Mouse (Mus musculus) ZHBTc4 (cell line): Measurements from ENCODE around the gene Gm12258.
A peak's percentile ranks its signal among the peaks of the same experiment; 100 is the strongest.
"Not testable (repeated sequence)": the region's sequence is repeated elsewhere in the genome, so short reads cannot be mapped to it uniquely, and the experiment has no call there.

ENCODE experiments used
- DNase-seq: peaks from one replicate; pipeline ENCODE4 v3.0.0-alpha.2; 2011; ENCODE audit warnings: low read depth, low spot score

Gm12258 gene

DNA sequence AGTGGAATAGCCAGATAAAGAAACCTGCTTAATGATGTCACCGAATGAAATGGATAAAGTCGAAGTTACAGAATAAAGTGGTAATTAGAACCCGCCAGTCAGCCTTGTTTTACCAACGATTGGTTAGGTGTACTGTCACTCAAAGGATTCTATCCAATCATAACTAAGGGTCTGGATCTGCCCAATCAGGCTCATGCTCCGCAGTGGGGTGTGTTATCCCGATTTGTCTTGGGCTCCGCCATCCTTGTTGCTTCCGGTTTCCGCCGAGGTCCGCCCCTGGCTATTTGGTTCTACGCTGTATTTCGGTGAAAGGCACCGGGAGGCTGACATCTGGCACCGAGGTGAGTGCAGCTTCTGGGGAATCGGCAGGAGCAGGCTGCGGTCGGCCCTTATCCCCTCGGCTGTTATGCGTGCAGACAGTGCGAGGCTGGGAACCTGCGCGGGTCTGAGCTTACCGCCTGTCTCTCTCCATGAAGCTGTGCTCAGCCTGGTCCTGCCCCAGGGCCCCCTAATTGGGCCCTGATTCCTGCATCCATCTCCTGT lies at the start of gene Gm12258:
Gene Gm12258 (plus strand): TSS at position 240 of the 543 bp plus-strand sequence.
- DNase-seq = peak; percentile 97

DNA sequence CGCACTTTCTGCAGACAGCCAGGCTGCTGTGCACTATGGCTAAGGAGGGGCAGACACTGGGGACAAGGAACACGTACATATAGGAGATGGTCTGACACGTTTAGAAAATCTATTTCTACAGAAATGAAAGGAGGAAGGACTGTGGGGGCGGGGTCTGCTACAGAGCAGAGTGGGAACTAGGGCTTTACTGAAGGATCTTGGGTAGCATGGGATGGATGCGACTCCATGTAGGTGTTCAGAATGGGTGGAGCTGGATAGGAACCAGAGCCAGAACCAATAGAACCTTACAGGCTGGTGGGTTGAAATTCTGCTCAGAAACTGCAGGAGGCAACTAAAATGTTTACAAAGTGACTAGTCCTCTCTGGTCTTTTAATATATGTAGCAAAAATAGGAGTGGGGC lies 47.2 kb upstream of the Gm12258 start:
- DNase-seq = no peak

DNA sequence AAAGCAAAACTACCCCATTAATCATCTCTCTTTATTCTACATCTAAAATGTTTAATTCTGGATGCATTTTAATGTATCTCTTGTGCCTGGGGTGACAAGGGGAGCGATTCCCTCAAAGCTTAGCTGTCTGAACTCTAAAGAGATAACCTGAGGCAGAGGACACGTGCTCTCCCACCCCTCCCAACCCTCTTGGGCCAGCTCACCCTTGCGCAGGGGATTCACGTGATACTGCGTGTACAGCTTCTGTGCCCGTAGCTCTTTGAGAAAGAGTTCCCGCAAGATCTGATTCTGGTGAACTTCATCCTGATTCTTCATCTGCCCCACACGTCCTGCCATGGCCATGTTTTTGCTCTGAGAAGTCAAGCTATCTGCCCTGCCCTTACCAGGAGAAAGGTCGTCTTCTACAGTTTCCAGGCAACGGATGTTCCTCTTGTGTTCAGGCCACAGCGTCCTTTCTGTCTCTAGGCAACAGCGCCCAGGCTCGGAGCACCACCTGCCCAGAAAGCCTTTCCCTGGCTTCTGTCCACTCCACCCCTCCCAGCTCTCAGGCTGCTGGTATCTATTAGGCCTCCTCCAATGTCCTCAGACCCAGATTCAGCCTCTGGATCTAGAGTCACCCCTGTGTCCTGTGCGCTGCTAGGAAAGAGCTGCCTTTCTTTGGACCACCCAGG lies 45.3 kb upstream of the Gm12258 start, which contains the start of gene Fam183b:
Gene Fam183b (minus strand): TSS at position 403 of the 671 bp plus-strand sequence.
- peak; percentile 77 for DNase-seq

DNA sequence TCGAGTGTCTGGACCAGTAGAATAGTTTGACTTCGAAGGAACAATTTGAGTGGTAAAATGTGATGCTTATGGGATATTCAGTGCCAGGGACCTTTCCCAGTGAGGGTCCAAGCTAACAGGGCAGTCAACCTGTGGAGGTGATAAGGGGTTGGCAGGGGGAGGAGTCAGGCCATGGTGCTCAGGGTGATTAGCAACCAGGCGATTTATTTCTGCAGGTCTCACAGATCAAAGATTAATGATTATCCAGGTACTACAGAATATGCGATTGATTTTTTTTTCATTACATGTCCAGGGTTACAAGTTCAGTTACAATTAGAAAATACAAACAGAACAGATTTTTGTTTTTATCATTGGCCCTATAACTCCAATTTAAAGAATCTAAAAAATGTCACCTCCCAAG lies 43.1 kb upstream of the Gm12258 start:
- DNase-seq = no peak

DNA sequence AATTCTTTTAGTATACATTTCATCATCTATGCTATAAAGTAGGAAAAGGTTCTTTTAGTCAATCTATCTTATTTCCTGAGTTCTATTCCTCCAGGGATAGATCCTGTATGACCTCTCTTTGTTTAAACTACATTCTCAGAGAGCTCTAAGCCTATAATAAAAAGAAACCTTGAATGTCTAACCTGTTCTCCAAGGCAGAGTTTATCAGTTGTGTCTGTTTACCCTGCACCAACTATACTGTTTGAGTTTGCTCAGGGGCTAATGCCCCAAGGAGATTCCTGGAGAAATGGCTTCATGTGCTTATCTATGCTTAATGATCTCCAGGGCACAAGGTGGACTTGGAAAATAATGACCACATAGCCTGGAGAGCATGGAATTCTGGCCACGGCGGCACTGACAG lies 42.6 kb upstream of the Gm12258 start:
- DNase-seq = no peak

DNA sequence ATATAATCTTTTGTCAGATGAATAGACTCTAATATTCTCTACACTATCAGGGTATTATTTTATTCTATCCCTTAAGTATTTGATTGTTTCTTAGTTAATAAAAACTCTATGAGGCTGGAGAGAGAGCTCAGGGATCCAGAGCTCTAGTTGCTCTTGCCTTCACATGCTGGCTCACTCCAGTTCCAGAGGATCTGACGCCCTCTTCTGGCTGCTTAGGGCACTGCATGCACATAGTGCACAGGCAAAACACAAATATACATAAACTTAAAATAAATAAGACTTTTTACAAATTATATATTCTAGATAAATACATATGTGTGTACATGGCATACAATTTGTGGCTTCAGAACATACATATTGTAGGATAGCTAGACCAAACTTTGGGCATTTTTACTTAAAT lies 35.0 kb upstream of the Gm12258 start:
- DNase-seq = peak; percentile 54

DNA sequence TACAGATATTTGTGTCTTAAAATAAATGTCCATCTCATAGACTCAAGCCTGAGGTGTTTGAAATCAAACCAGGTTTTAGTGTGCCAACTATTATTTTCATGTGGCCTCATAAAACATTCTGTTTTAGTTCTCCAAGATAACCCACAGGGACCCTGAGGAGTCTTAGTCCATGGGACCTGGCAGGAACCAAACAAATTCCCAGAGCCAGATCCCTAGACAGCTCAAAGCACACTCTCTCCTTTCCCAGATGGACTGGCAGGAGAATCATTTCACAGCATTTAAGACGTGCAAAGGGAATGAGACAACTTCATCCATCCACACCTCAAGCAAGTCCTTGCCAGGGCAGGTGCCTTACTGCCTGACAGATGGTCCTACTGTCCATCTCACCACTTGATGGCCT lies 32.3 kb upstream of the Gm12258 start, which contains the start of gene Olfr313:
Gene Olfr313 (plus strand): TSS at position 301 of the 400 bp plus-strand sequence.
- not testable (repeated sequence) for DNase-seq

DNA sequence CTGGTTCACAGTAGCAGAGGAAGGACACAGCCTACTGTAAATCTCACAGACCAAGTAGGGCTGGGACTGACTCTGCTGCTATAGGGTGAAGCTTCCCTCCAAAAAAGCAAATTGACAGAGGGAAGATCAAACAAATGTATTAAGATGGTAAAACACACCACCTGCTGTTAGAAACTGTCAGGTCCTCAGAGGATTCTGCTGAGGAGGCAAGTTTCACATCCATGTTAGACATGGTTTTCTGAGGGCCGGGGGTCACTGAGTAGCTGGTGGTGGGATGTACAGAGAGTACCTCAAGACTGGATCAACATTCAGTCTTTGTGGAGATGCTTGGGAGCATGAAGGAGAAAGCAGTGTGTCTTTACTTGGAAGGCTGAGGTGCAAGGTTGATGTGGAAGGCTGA lies 31.3 kb upstream of the Gm12258 start:
- DNase-seq = no peak

DNA sequence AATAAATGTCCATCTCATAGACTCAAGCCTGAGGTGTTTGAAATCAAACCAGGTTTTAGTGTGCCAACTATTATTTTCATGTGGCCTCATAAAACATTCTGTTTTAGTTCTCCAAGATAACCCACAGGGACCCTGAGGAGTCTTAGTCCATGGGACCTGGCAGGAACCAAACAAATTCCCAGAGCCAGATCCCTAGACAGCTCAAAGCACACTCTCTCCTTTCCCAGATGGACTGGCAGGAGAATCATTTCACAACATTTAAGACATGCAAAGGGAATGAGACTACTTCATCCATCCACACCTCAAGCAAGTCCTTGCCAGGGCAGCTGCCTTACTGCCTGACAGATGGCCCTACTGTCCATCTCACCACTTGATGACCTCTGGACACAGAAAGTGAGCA lies 18.0 kb upstream of the Gm12258 start, which contains the start of gene Olfr312:
Gene Olfr312 (plus strand): TSS at position 301 of the 400 bp plus-strand sequence.
- not testable (repeated sequence) for DNase-seq

DNA sequence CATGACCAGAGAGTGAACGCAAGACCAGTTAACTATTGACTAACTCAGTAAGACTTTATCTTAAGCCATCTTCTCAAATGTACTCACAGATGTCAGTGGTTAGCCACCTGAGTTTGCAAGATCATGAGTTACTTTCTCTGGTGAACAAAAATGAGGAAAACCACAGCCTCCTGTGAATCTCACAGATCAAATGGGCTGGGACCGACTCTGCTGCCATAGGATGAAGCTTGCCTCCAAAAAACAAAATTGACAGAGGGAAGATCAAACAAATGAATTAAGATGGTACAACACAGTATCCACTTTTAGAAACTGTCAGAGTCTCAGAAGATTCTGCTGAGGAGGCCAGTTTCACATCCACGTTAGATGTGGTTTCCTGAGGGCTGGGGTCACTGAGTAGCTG lies 17.2 kb upstream of the Gm12258 start:
- DNase-seq = no peak

DNA sequence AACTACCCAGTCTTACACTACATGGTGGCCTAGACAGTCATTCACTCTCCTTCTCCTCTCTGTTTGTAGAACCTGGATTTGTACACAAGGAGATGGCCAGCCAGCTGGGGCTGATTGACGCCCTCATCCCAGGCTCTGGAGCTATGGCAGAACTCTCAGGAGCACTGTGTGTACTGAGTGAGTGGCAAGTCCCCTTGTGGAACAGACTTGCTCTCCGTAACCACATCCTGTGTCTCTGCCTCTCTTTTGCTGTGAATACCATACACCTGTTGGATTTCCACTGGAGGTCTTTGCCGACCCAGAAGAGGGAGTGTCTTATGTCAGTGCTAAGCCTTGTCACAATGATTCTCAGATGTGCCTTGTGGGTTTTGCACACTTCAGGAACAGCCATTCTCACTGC lies 14.4 kb upstream of the Gm12258 start:
- DNase-seq = not testable (repeated sequence)

DNA sequence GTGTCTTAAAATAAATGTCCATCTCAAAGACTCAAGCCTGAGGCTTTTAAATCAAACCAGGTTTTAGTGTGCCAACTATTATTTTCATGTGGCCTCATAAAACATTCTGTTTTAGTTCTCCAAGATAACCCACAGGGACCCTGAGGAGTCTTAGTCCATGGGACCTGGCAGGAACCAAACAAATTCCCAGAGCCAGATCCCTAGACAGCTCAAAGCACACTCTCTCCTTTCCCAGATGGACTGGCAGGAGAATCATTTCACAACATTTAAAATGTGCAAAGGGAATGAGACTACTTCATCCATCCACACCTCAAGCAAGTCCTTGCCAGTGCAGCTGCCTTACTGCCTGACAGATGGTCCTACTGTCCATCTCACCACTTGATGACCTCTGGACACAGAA lies 8.0 kb upstream of the Gm12258 start, which contains the start of gene Olfr311:
Gene Olfr311 (plus strand): TSS at position 301 of the 400 bp plus-strand sequence.
- not testable (repeated sequence) for DNase-seq

DNA sequence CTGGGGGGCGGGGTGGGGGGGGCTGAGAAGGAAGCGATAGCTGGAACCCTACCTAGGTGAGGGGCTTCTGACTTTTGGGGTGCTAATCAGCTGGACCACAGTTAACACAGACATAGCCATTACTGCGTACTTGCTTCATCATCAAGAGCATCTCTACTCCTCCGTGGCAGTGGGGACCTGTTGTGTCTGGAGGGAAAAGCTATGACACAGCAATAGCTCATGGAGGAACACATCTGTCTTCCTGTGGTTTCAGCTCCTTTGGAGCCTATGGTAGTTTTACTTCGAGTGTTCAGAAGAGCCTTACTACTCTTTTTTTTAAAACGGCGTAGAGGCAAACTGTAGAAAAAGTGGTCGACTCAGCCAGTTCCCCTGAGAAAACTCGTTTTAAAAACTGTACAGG lies 678 bp downstream of the Gm12258 start:
- DNase-seq = no peak

DNA sequence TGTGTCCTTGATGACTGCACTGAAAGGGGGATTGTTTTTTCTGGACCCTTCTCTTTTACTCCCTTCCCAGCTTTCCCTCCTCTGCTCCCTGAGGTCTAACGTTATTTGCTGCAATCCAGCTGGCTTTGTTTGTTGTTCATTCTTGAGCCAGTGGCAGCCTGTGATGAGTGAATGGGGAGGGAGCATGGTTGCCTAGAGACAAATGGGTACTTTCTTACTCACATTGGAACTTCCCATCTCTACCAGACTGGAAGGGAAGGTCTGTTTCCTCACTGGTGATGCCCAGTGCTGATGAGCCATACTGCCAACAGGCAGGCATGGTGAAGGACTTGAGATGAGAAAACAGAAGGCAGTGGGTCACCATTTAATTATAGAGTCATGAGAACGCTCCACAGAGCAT lies 2.8 kb downstream of the Gm12258 start:
- DNase-seq = peak; percentile 6

DNA sequence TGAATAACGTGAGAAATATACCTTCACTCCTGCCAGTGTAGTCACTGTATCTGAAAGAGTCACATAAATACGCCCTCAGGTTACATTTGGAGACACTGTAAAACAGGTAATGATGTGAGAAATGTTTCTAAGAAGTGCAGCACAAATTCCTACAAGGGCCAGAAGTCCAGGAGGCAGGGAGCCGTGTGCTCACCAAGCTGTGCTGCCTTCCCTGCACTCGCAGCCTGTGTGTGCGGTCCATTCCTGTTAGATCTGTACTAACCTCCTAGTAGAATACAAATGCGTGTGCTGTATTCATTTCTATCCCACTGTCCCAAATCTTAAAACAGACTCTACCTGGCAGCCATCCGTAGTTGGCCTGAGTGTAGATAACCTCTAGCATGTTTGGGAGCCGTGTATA lies 13.8 kb downstream of the Gm12258 start:
- DNase-seq = no peak

DNA sequence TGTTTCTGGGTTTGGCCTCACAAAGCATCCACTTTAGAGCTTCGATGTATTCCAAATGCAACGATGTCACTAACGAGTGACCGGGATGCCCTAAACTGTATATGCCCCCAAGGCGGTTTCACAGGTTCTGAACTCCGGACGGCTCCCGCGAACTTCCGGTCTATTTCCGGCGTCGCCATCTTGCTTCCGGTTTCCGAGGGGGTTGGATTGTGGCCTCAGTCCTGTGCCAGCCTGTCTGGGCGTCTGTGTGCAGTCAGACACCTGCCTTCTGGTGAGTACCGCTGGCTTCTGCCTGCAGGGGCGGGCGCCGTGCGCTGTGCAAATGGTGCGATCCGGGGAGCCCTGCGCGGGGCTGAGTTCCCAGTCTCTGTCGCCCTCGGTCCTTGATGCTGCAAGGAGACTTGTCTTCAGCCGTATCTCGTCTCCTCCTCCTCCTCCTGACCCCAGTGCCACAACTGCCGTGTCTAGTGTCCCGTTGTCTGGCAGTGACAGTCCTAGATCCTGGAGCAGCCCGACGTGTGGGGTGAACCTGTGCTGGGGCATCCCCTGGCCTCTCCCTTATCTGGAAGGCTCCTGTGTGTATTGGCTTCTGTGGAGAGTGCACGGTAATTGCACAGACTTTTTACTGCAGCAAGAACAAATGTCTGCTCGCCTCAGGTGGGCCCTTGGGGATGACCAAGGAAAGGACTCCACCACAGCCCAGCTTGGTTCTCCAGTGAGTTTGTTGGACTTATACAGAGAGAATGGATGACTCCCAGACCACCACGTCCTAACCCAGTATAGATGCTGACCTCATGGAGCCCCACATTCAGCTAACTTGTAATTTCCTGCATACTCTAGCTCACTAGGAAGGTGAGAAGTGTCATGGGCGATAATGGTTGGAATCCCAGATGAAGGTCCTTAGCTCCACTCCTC lies 20.3 kb downstream of the Gm12258 start, which contains the start of gene 2810021J22Rik:
Gene 2810021J22Rik (plus strand): TSS at position 178 of the 915 bp plus-strand sequence.
- peak; percentile 93 for DNase-seq

DNA sequence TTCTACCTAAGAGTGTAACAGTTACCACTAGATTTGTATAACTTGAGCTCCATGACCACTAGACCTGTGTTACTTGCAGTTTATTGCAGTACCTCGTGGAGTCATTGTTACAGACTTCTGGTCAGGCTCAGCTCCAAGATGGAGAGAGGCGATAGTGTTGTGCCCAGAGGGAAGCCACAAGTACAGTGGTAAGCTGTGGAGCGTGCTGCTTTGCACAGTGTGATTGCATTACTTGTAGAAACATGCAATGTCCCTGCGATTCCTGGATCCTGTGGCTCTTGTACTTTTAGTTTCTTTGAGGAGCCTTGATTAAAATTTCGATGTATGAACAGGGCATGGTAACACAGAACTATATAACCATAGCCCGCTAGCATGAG lies 21.0 kb downstream of the Gm12258 start:
- DNase-seq = no peak

DNA sequence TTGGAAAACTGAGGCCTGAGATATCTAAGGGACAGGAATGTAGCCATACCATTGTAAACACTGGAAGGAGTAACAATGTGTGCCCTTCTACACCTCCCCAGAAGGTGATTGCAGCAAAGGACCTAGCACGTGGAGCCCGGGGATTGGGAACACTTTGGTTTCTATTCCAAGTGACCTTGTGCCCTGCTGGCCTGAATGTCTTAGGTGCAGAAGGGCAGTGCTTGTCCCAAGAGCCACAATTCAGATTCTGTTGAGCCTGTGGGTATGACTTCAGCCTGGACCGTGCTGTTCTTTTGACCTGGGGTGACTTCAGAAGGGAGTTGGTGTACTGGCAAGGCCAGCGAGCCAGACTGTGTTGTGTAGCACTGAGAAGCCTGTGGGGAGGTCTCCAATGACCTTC lies 24.0 kb downstream of the Gm12258 start:
- no peak for DNase-seq

DNA sequence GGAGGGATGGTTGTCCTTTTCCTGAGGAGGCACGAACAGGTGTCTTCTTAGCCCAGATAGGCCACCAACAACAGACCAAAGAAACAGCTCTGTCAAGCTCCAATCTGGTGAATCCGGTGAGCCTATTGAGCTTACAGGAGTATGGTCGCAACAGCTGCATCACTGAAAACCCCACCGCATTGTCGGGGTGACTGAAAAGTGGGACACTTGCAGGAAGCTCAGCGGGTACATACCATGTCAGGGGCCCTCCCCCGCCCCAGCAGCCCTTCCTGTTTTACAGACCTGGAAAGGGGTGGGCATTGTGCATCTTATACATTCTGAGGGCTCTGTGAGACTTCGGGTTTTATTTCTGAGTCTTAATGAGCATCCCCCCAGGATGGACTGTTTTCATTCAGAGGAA lies 36.8 kb downstream of the Gm12258 start:
- DNase-seq = no peak

DNA sequence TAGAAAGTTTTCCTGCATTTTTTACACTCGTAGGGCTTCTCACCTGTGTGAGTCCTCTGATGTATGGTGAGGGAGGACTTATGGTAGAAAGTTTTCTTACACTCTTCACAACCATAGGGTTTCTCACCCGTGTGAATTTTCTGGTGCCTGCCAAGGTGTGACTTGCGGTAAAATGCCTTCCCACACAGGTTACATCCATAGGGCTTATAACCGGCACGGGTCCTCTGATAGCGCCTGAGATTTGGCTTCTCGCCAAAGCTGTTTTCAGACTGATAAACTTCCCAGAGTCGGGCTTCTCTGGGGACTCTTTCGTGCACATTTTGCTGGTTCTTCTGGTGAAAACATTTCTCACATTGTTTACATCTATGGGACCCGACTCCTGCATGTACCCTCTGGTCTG lies 43.6 kb downstream of the Gm12258 start:
- DNase-seq = no peak

DNA sequence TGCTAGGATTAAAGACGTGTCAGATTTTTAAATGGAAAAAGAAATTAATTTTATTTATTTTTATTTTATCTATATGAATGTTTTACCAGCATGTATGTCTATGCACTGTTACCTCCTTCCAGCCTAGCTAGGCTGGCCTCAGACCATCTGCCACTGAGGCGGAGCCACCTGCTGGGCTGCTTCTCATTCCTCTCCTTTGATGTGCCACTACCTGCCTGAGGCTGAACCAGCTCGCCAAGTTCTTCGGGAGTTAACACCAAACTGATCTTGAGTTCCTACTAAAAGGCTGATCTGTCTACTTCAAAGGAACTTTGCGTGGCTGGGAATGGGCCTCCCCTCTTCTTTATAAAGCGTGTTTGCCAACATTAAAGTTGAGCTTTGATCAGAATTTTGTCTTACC lies 47.5 kb downstream of the Gm12258 start:
- DNase-seq = peak; percentile 66

DNA sequence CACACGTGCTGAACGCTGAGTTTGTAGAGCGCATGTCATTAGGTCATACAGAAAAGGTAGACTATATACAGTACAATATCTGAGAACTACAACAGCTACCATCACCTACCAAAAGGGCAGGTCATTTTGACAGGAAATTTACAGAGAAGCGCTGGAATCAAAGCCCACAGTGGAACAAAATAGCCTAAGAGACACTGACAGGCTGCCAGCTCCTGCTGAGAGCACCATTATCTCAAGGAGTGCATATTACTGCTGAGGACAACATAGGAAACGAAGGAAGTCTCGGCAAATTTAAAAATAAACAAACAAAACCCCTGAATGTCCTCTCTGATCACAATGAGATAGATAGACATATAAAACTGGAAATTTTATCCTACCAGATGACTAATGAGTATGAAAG lies 50.5 kb downstream of the Gm12258 start:
- no peak for DNase-seq
